Mouse (Mus musculus) brain, embryonic 14.5 days (tissue): ENCODE measurements around the gene Dhcr7.

ENCODE experiments used
- CTCF ChIP-seq: fragments of 200-500 bp; IDR thresholded peaks from 2 replicates; pipeline ENCODE4 v1.5.1; 2012; ENCODE audit warnings: inconsistent platforms, mild to moderate bottlenecking, moderate library complexity, borderline replicate concordance; ENCODE audit not compliant: insufficient read depth, insufficient read length; ENCODE audit errors: extremely low read depth
- POLR2A ChIP-seq: fragments of 200-500 bp; IDR thresholded peaks from 2 replicates; pipeline ENCODE4 v1.6.1; 2012; ENCODE audit warnings: mild to moderate bottlenecking, inconsistent platforms, borderline replicate concordance; ENCODE audit not compliant: poor library complexity, insufficient read depth, insufficient read length, severe bottlenecking; ENCODE audit errors: extremely low read depth

GRCm38 (mm10) chr7:143783378-143783995 lies 39.5 kb upstream of the Dhcr7 start:
- TF ChIP-seq CTCF (no peak), POLR2A (no peak)
